Mouse (Mus musculus): ENCODE results near the gene Abcc3.

GRCm38 (mm10) chr11:94407803-94408321, 15.1 kb upstream of the Abcc3 start:
- no peak for TF ChIP-seq CTCF (IDR thresholded peaks at IDR 0.05; ENCODE audit: borderline replicate concordance, insufficient read depth, low read depth, low read length)
- TF ChIP-seq POLR2A (IDR thresholded peaks at IDR 0.05; ENCODE audit: borderline replicate concordance, insufficient read depth, low read length), result no peak
